Mouse (Mus musculus): ENCODE data around the gene Mettl26.

- peak; percentile 67 for TF ChIP-seq CTCF (IDR thresholded peaks at IDR 0.05; ENCODE audit: low read depth)
- no peak for TF ChIP-seq EP300 (IDR thresholded peaks at IDR 0.05; ENCODE audit: low read depth)
These were observed 45.9 kb upstream of the Mettl26 start, which contains the start of gene Jmjd8 for GRCm38 (mm10) chr17:25828712-25829557.

Data from liver, embryonic 14.5 days (tissue).